In the genomic region with DNA sequence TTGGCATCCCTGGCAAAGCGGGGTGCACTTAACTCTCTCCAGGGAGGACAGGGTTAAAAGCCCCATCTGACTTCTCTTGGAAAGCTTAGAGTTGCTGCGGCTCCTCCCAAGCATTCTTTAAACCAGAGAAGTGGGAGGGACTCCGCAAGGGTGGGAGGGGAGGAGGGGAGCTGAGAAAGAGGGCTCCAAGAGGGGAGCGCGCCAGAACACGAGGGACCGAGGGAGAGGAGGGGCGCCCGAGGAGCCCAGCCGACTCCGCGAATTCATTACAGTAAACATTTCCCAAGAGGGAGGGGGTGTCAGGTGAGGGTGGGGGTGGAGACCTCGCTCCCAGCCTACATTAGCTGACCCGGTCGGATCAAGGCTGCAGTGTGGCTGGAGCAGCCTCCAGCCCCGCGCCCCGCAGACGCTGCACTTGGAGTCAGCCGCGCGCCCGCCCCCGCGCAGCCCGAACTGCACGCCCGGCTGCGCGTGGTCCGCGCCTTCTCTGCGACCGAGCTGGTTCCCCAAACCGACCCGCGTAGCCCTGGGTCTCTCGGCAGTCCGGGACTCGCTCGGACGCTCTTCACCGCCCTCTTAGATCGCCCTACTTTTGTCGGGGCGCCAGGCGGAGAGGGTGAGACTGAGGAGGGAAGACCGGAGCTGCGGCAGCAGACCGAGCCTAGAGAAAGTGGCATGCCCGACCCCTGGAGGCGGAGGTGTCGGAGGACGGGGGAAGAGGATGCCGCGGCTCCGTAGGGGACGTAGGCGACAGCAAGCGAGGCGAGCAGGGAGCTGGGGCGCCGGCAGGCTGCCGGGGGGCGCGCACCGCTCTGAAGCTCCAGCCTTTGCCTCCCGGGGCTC, we compare ENCODE assay signal across 8 mouse cellular contexts. TPM values are rescaled to one million over a fixed set of nuclear protein-coding genes. Genes with fewer than 3 reads are reported as not detected.
A peak's percentile ranks its signal among the peaks of the same experiment; 100 is the strongest.
DNase-seq lines count a peak whose midpoint lies in the region; ATAC-seq and TF ChIP-seq lines count a peak whose summit lies in the region.

No protein-coding gene starts in this region.

- H3K9ac ChIP-seq in heart, embryonic 12.5 days: peak overlapping the region; percentile 95
- peak overlapping the region; percentile 89 for H3K9ac ChIP-seq in kidney, embryonic 16.5 days (replicated peaks; ENCODE audit: low read length)
- H3K9ac ChIP-seq in limb, embryonic 15.5 days: peak overlapping the region; percentile 79
- H3K9ac ChIP-seq in midbrain, embryonic 16.5 days (ENCODE audit: low read depth, low read length): peak overlapping the region; percentile 83

- no peaks in the 10 kb centered on the region for H3K27me3 ChIP-seq in heart, embryonic 12.5 days (replicated peaks)
- 0 out of 2 replicates have a peak, but pooled peaks cover 3% of the 10 kb centered on the region for H3K27me3 ChIP-seq in kidney, embryonic 16.5 days (ENCODE audit: insufficient read depth, low read length)
- no peaks in the 10 kb centered on the region; the same call in 1 of the 2 replicates for H3K27me3 ChIP-seq in limb, embryonic 15.5 days
- H3K27me3 ChIP-seq in midbrain, embryonic 16.5 days (ENCODE audit: control insufficient read depth, insufficient read depth, low read depth, low read length): no peaks in the 10 kb centered on the region
- H3K27me3 ChIP-seq in testis, adult 2 months (ENCODE audit: control insufficient read depth, insufficient read depth, low read length): no peaks in the 10 kb centered on the region

- H3K4me3 ChIP-seq in heart, embryonic 12.5 days: peak overlapping the region; percentile 89
- H3K4me3 ChIP-seq in kidney, embryonic 16.5 days (ENCODE audit: low read length): peak overlapping the region; percentile 74
- H3K4me3 ChIP-seq in limb, embryonic 15.5 days: peak overlapping the region; percentile 83
- H3K4me3 ChIP-seq in midbrain, embryonic 16.5 days (ENCODE audit: low read depth, low read length): peak overlapping the region; percentile 86
- H3K4me3 ChIP-seq in testis, adult 2 months (ENCODE audit: control insufficient read depth, low read depth, low read length): peak overlapping the region; percentile 73

- peaks cover 22% of the 10 kb centered on the region for H3K4me1 ChIP-seq in heart, embryonic 12.5 days (replicated peaks)
- peaks cover 58% of the 10 kb centered on the region for H3K4me1 ChIP-seq in kidney, embryonic 16.5 days (ENCODE audit: insufficient read depth, low read length)
- H3K4me1 ChIP-seq in limb, embryonic 15.5 days: peaks cover 24% of the 10 kb centered on the region
- peaks cover 8% of the 10 kb centered on the region; the same call in 1 of the 2 replicates for H3K4me1 ChIP-seq in midbrain, embryonic 16.5 days (ENCODE audit: control insufficient read depth, insufficient read depth, low read length)
- H3K4me1 ChIP-seq in testis, adult 2 months (ENCODE audit: control insufficient read depth, insufficient read depth, low read length): peaks cover 15% of the 10 kb centered on the region

- 0 out of 2 replicates have a peak, but pooled peaks have one; percentile 39 for ATAC-seq in cerebellum, adult (ENCODE audit: insufficient number of reproducible peaks, low FRiP score, low TSS enrichment)
- ATAC-seq in heart, embryonic 12.5 days (ENCODE audit: insufficient number of reproducible peaks, low FRiP score): peak; percentile 85
- peak; percentile 93 for ATAC-seq in kidney, embryonic 16.5 days (ENCODE audit: low FRiP score, low TSS enrichment)
- ATAC-seq in limb, embryonic 15.5 days (ENCODE audit: insufficient number of reproducible peaks, low FRiP score, low TSS enrichment, low read depth): peak; percentile 86
- peak; percentile 89 for ATAC-seq in midbrain, embryonic 16.5 days

- peak; percentile 47; the same call in 1 of the 2 replicates for TF ChIP-seq POLR2A in testis, adult 2 months (IDR thresholded peaks at IDR 0.05; ENCODE audit: control insufficient read depth, low read depth, low read length)

- no peaks in the 10 kb centered on the region for H3K36me3 ChIP-seq in heart, embryonic 12.5 days
- no peaks in the 10 kb centered on the region for H3K36me3 ChIP-seq in kidney, embryonic 16.5 days (ENCODE audit: insufficient read depth, low read length)
- no peaks in the 10 kb centered on the region for H3K36me3 ChIP-seq in limb, embryonic 15.5 days
- H3K36me3 ChIP-seq in midbrain, embryonic 16.5 days (ENCODE audit: control insufficient read depth, insufficient read depth, low read length): no peaks in the 10 kb centered on the region
- H3K36me3 ChIP-seq in testis, adult 2 months (ENCODE audit: control insufficient read depth, insufficient read depth, low read length): no peaks in the 10 kb centered on the region

- H3K27ac ChIP-seq in heart, embryonic 12.5 days (ENCODE audit: poor library complexity, severe bottlenecking): peak overlapping the region; percentile 94
- peak overlapping the region; percentile 94 for H3K27ac ChIP-seq in kidney, embryonic 16.5 days (ENCODE audit: low read length)
- peak overlapping the region; percentile 95 for H3K27ac ChIP-seq in limb, embryonic 15.5 days
- peak overlapping the region; percentile 91 for H3K27ac ChIP-seq in midbrain, embryonic 16.5 days (ENCODE audit: low read length)
- peak overlapping the region; percentile 8 for H3K27ac ChIP-seq in testis, adult 2 months (ENCODE audit: control insufficient read depth, insufficient read depth, low read depth, low read length)

- no peaks in the 10 kb centered on the region for H3K9me3 ChIP-seq in heart, embryonic 12.5 days (replicated peaks)
- H3K9me3 ChIP-seq in kidney, embryonic 16.5 days (ENCODE audit: low read length): no peaks in the 10 kb centered on the region
- H3K9me3 ChIP-seq in limb, embryonic 15.5 days: no peaks in the 10 kb centered on the region
- H3K9me3 ChIP-seq in midbrain, embryonic 16.5 days (replicated peaks; ENCODE audit: control insufficient read depth, low read length, poor library complexity, severe bottlenecking): no peaks in the 10 kb centered on the region

- peak overlapping the region; percentile 85 for H3K4me2 ChIP-seq in heart, embryonic 12.5 days
- H3K4me2 ChIP-seq in kidney, embryonic 16.5 days (replicated peaks; ENCODE audit: low read depth, low read length): peak overlapping the region; percentile 93
- H3K4me2 ChIP-seq in limb, embryonic 15.5 days: peak overlapping the region; percentile 83
- H3K4me2 ChIP-seq in midbrain, embryonic 16.5 days (ENCODE audit: low read length): peak overlapping the region; percentile 78

- no peak for TF ChIP-seq CTCF in testis, adult 2 months (IDR thresholded peaks at IDR 0.05; ENCODE audit: control insufficient read depth, insufficient read depth, insufficient replicate concordance, low read depth, low read length)

- under 1% methylated on average over 68 of the region's 68 CpGs for WGBS in heart, embryonic 12.5 days
- WGBS in kidney, embryonic 16.5 days: under 1% methylated on average over 65 of the region's 68 CpGs
- under 1% methylated on average over 67 of the region's 68 CpGs for WGBS in limb, embryonic 15.5 days
- 0% methylated on average over 67 of the region's 68 CpGs for WGBS in midbrain, embryonic 16.5 days

- no peak for DNase-seq in cerebellum, adult 9-10 months
- peak; percentile 47 for DNase-seq in fibroblast of lung, adult 2 months (ENCODE audit: low read depth)

RNA-seq across cellular contexts. Expression of gene Flrt2, which starts 3.2 kb away (rescaled TPM):
- polyA plus RNA-seq in heart, embryonic 12.5 days (2016; fragmentation: Nextera tagmentation; extraction: Ambion mirVana): 39.9 and 40.9 TPM in 2 replicates
- 28.5 and 32.5 TPM in 2 replicates for polyA plus RNA-seq in kidney, embryonic 16.5 days (2015; fragmentation: Nextera tagmentation; extraction: Ambion mirVana)
- polyA plus RNA-seq in limb, embryonic 15.5 days (2015; fragmentation: Nextera tagmentation; extraction: Ambion mirVana): 37.2 and 46.3 TPM in 2 replicates
- 21.0 and 21.3 TPM in 2 replicates for polyA plus RNA-seq in midbrain, embryonic 16.5 days (2015; fragmentation: Nextera tagmentation; extraction: Ambion mirVana)
- polyA plus RNA-seq in testis, adult 2 months (2012; rRNA removed): 2.2 and 2.8 TPM in 2 replicates

Comparison
In these comparisons a context has a peak if more than half of its experiments do, and no peak if none do; other contexts are left out.
1. ATAC-seq: peak in every context shown above with its lines; median percentile 93 in kidney, embryonic 16.5 days; 89 in midbrain, embryonic 16.5 days; 86 in limb, embryonic 15.5 days; 85 in heart, embryonic 12.5 days; 39 in cerebellum, adult.
2. H3K27ac ChIP-seq: peak in every context shown above with its lines; median percentile 95 in limb, embryonic 15.5 days; 94 in heart, embryonic 12.5 days; 94 in kidney, embryonic 16.5 days; 91 in midbrain, embryonic 16.5 days; 8 in testis, adult 2 months.